Mouse (Mus musculus): ENCODE measurements around the gene Ins2.

GRCm38 (mm10) chr7:142672120-142672519, 71.1 kb downstream of the Ins2 start:
- TF ChIP-seq GATA1 (IDR thresholded peaks at IDR 0.05; ENCODE audit: borderline replicate concordance, low read length): no peak
- TF ChIP-seq FLI1 (IDR thresholded peaks at IDR 0.05; ENCODE audit: low read length): no peak

Measured in megakaryocyte, embryonic 14.5 days (primary cell).